Mouse (Mus musculus) C2C12 (cell line): ENCODE results near the gene Tbc1d22a.
"Not testable (repeated sequence)": the region's sequence is repeated elsewhere in the genome, so short reads cannot be mapped to it uniquely, and the experiment has no call there.

Source experiments
- CEBPB ChIP-seq: IDR thresholded peaks from one replicate; pipeline ENCODE4 v1.6.1; 2011; ENCODE audit warnings: low read depth, mild to moderate bottlenecking, control low read depth, moderate library complexity
- CTCF ChIP-seq: IDR thresholded peaks from one replicate; pipeline ENCODE4 v1.5.1; 2011; ENCODE audit not compliant: control insufficient read depth, insufficient read depth, insufficient read length
- MAX ChIP-seq: IDR thresholded peaks from one replicate; pipeline ENCODE4 v1.6.1; 2011; ENCODE audit warnings: mild to moderate bottlenecking, control low read depth
- MYOG ChIP-seq: IDR thresholded peaks from one replicate; pipeline ENCODE4 v1.6.1; 2011; ENCODE audit not compliant: control insufficient read depth, insufficient read length; ENCODE audit errors: extremely low read depth
- USF1 ChIP-seq: IDR thresholded peaks from one replicate; pipeline ENCODE4 v1.6.1; 2011; ENCODE audit warnings: low read depth, mild to moderate bottlenecking, control low read depth, moderate library complexity

DNA sequence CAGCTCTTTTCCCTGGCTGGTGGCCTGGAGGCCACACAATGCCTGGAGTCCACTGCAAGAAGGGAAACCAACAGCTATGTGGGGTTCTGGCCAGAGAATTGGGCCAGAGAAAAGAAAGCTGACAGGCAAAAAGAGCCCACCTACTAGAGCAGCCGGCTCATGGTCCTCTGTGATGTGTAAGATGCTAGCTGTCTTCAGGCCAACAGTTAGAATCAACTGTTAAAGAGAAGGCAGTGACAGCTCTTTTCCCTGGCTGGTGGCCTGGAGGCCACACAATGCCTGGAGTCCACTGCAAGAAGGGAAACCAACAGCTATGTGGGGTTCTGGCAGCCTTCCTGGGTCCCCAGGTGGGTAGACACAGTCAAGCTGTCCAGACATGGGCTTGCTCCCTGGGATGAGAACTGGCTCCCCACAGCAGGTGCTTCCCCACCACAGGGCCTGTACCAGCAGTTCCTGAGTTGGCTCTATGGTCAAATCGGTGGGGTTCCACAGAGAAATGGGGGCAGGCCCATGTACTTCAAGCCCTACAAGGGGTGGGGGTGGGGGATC, 36.5 kb upstream of the Tbc1d22a start:
- not testable (repeated sequence) for TF ChIP-seq CTCF, USF1, MYOG, MAX, CEBPB
